Mouse (Mus musculus): ENCODE measurements at regions not wholly inside any gene's neighbourhood (a gene's known extent, or its start where the extent isn't known, plus 50 kb on each side); places are given as distances from the start of the nearest gene placed in this dataset.

DNA sequence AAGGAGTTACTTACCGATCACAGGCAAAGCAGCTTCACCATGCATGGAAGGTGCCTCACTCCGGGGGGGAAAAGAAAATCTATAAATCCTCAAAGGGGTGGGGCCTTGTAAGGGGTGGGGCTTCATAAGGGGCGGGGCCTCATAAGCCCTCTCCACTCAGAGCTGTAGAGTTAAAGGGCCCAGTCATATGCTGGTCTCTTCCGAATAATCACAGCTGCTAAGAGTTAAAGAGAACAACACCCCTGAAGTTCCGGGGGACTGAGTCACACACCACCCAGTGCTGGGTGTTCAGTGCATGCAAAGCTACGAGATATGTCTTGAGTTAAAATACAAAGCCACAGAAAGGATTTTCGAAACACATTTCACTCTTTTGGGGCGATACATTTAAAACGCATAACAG is 134.1 kb upstream of the Kctd3 start:
- TF ChIP-seq CTCF (IDR thresholded peaks at IDR 0.05; ENCODE audit: control insufficient read depth, insufficient read depth, insufficient read length), result no peak
- no peak for TF ChIP-seq USF1 (IDR thresholded peaks at IDR 0.05; ENCODE audit: low read depth)
- no peak for TF ChIP-seq MYOG (IDR thresholded peaks at IDR 0.05; ENCODE audit: control insufficient read depth, extremely low read depth, insufficient read length)
- TF ChIP-seq MAX (IDR thresholded peaks at IDR 0.05), result no peak
- TF ChIP-seq MYOD1 (IDR thresholded peaks at IDR 0.05; ENCODE audit: control insufficient read depth, insufficient read length, low read depth), result no peak
- no peak for TF ChIP-seq CEBPB (IDR thresholded peaks at IDR 0.05; ENCODE audit: low read depth)

Measured in C2C12 (cell line).